Mouse (Mus musculus) thymus, adult 2 months (tissue): ENCODE results near the gene Setdb2.

Experiments
- CTCF ChIP-seq: fragments of 200-500 bp; IDR thresholded peaks from 2 replicates; pipeline ENCODE4 v1.5.1; 2012; ENCODE audit warnings: mild to moderate bottlenecking, control low read depth, low read length, moderate library complexity, borderline replicate concordance; ENCODE audit not compliant: control insufficient read depth, poor library complexity, insufficient read depth; ENCODE audit errors: extremely low read depth
- POLR2A ChIP-seq: fragments of 200-500 bp; IDR thresholded peaks from 2 replicates; pipeline ENCODE4 v1.6.1; 2012; ENCODE audit warnings: mild to moderate bottlenecking, low read length, control low read depth, moderate library complexity; ENCODE audit not compliant: control insufficient read depth, poor library complexity, insufficient read depth; ENCODE audit errors: extremely low read depth

GRCm38 (mm10) chr14:59447981-59448380, 7.3 kb upstream of the Setdb2 start:
- no peak for TF ChIP-seq POLR2A
- no peak for TF ChIP-seq CTCF
